Mouse (Mus musculus): ENCODE results near the gene Col1a2.

Col1a2 gene

GRCm38 (mm10) chr6:4587946-4588345 lies 83.3 kb downstream of the Col1a2 start:
- DNase-seq (ENCODE audit: low read depth, low spot score): no peak

- no peak for DNase-seq (ENCODE audit: low read depth, low spot score)
Measured at GRCm38 (mm10) chr6:4588722-4589121, 84.1 kb downstream of the Col1a2 start.

GRCm38 (mm10) chr6:4590089-4590488 lies 85.5 kb downstream of the Col1a2 start:
- no peak for DNase-seq (ENCODE audit: low read depth, low spot score)
